ENCODE assay signal across 8 mouse cellular contexts in genomic region chr17:46032257-46032991, GRCm38 (mm10). TPM values are rescaled to one million over a fixed set of nuclear protein-coding genes. Genes with fewer than 3 reads are reported as not detected.
A peak's percentile ranks its signal among the peaks of the same experiment; 100 is the strongest.
DNase-seq lines count a peak whose midpoint lies in the region; ATAC-seq lines count a peak whose summit lies in the region.

TSS of gene Vegfa (minus strand) at chr17:46032369.

- peak within 1 kb of the TSS; percentile 81 for H3K27ac ChIP-seq in hindbrain, embryonic 11.5 days (ENCODE audit: low read depth, low read length)

- no peaks in the 10 kb centered on the region for H3K27me3 ChIP-seq in hindbrain, embryonic 11.5 days (ENCODE audit: control insufficient read depth, insufficient read depth, low read length)

- H3K4me3 ChIP-seq in hindbrain, embryonic 11.5 days (ENCODE audit: low read depth, low read length) = peak within 1 kb of the TSS; percentile 90

- WGBS in hindbrain, embryonic 11.5 days = under 1% methylated on average over 40 of the region's 40 CpGs

- DNase-seq in MN1 (ENCODE audit: low spot score) = peak; percentile 96
- DNase-seq in cerebellum, adult 9-10 months = peak; percentile 93
- peak; percentile 71 to 96 for DNase-seq in frontal cortex, adult 2 months (ENCODE audit: extremely low spot score in 1 of 2, low spot score in 1 of 2)
- DNase-seq in hindbrain, embryonic 11.5 days (ENCODE audit: low spot score) = peak; percentile 97
- DNase-seq in layer of hippocampus, postnatal 10 days (ENCODE audit: low spot score in 2 of 2) = peak; percentile 95 to 96
- DNase-seq in lung, postnatal 10 days = peak; percentile 96
- peak; percentile 89 for DNase-seq in ovary, postnatal 36 days (ENCODE audit: low spot score)
- DNase-seq in thymus, postnatal 25 days = peak; percentile 95

- H3K9ac ChIP-seq in hindbrain, embryonic 11.5 days (ENCODE audit: low read depth, low read length) = peak within 1 kb of the TSS; percentile 94

- H3K4me2 ChIP-seq in hindbrain, embryonic 11.5 days (replicated peaks; ENCODE audit: low read depth, low read length) = peak within 1 kb of the TSS; percentile 89

- no peaks in the 10 kb centered on the region for H3K9me3 ChIP-seq in hindbrain, embryonic 11.5 days (ENCODE audit: control insufficient read depth, low read length)

- ATAC-seq in hindbrain, embryonic 11.5 days (ENCODE audit: low FRiP score) = peak; percentile 86

- H3K4me1 ChIP-seq in hindbrain, embryonic 11.5 days (replicated peaks; ENCODE audit: control insufficient read depth, insufficient read depth, low read length) = peaks cover 10% of the 10 kb centered on the region

- no peaks in the 10 kb centered on the region for H3K36me3 ChIP-seq in hindbrain, embryonic 11.5 days (ENCODE audit: control insufficient read depth, insufficient read depth, low read length)

RNA-seq across cellular contexts. Expression of gene Vegfa, which starts in this region (rescaled TPM):
- polyA plus RNA-seq in frontal cortex, adult 2 months (2012; rRNA removed) = 145 and 168 TPM in 2 replicates
- polyA plus RNA-seq in hindbrain, embryonic 11.5 days (2014; fragmentation: Nextera tagmentation; extraction: Ambion mirVana) = 2.6 and 6.2 TPM in 2 replicates
- total RNA-seq in layer of hippocampus, postnatal 10 days (2021) = 10 to 100 TPM; 92.2 to 97.0 TPM

Comparison
In these comparisons a context has a peak if more than half of its experiments do, and no peak if none do; other contexts are left out.
1. Peak in every context shown above with its lines: DNase-seq, ATAC-seq, H3K4me3 ChIP-seq and H3K27ac ChIP-seq.
2. RNA of gene Vegfa (polyA plus RNA-seq): 145 to 168 TPM in frontal cortex, adult 2 months; 2.6 to 6.2 TPM in hindbrain, embryonic 11.5 days; every median in the first group is over 10 times any median in the second.